Mouse (Mus musculus) G1E (cell line): ENCODE data around the gene Large2.

Experiments used
- CTCF ChIP-seq: IDR thresholded peaks from 2 replicates; pipeline ENCODE4 v1.5.1; 2012; ENCODE audit warnings: low read depth, low read length, inconsistent platforms, mixed read lengths
- GATA1 ChIP-seq: IDR thresholded peaks from 2 replicates; pipeline ENCODE4 v1.6.1; 2012; ENCODE audit warnings: borderline replicate concordance, low read length, inconsistent platforms, mixed read lengths
- GATA2 ChIP-seq: IDR thresholded peaks from 2 replicates; pipeline ENCODE4 v1.6.1; 2012; ENCODE audit warnings: low read depth, low read length, inconsistent platforms, borderline replicate concordance

- no peak for TF ChIP-seq GATA2
- TF ChIP-seq CTCF, result no peak
- TF ChIP-seq GATA1, result no peak
These were observed 22.8 kb upstream of the Large2 start for GRCm38 (mm10) chr2:92397436-92397835.
